Mouse (Mus musculus): ENCODE results near the gene Olfr1441.

Gene Olfr1441

GRCm38 (mm10) chr19:12463722-12464035 lies 46.4 kb downstream of the Olfr1441 start:
- DNase-seq = no peak

- DNase-seq = no peak
Measured at GRCm38 (mm10) chr19:12464127-12464526, 46.9 kb downstream of the Olfr1441 start.

GRCm38 (mm10) chr19:12464674-12465073 lies 47.4 kb downstream of the Olfr1441 start:
- no peak for DNase-seq

GRCm38 (mm10) chr19:12465530-12466144 lies 48.4 kb downstream of the Olfr1441 start:
- DNase-seq = no peak

GRCm38 (mm10) chr19:12466204-12466603 lies 49.0 kb downstream of the Olfr1441 start:
- DNase-seq = peak in 1 of 2 experiments; percentile 42

- DNase-seq = no peak
Measured at GRCm38 (mm10) chr19:12467436-12467835, 50.2 kb downstream of the Olfr1441 start.

- no peak for DNase-seq
Measured at GRCm38 (mm10) chr19:12471866-12472265, 54.6 kb downstream of the Olfr1441 start.

- no peak for DNase-seq
Measured at GRCm38 (mm10) chr19:12472381-12472976, 55.2 kb downstream of the Olfr1441 start.
